Mouse (Mus musculus) hindbrain, embryonic 16.5 days (tissue): ENCODE results near the gene Rnf150. TPM values are rescaled to one million over a fixed set of nuclear protein-coding genes. Genes with fewer than 3 reads are reported as not detected.

Experiments used
- ATAC-seq: fragments of 200-750 bp; cut with Nextera tagmentation; 2 replicates; pipeline ENCODE4 v1.8.0; 2017; ENCODE audit warnings: moderate TSS enrichment, moderate library complexity
- H3K27ac ChIP-seq: fragments of 300-500 bp; sonication (generic); 2 replicates; pipeline ENCODE4 v1.5.1; 2014; ENCODE audit warnings: low read depth, mild to moderate bottlenecking, control low read depth, low read length, moderate library complexity
- H3K27me3 ChIP-seq: fragments of 300-500 bp; sonication (generic); replicated peaks from 2 replicates; pipeline ENCODE4 v1.6.1; 2014; ENCODE audit warnings: low read length; ENCODE audit not compliant: control insufficient read depth, insufficient read depth
- H3K36me3 ChIP-seq: fragments of 300-500 bp; sonication (generic); 2 replicates; pipeline ENCODE4 v1.6.1; 2014; ENCODE audit warnings: mild to moderate bottlenecking, low read length, moderate library complexity, mixed read lengths; ENCODE audit not compliant: control insufficient read depth, insufficient read depth
- H3K4me1 ChIP-seq: fragments of 300-500 bp; sonication (generic); 2 replicates; pipeline ENCODE4 v1.6.1; 2014; ENCODE audit warnings: low read depth, low read length; ENCODE audit not compliant: control insufficient read depth, insufficient read depth
- H3K4me2 ChIP-seq: fragments of 300-500 bp; sonication (generic); 2 replicates; pipeline ENCODE4 v1.6.1; 2014; ENCODE audit warnings: mild to moderate bottlenecking, low read length, control low read depth, moderate library complexity
- H3K4me3 ChIP-seq: fragments of 300-500 bp; sonication (generic); 2 replicates; pipeline ENCODE4 v1.5.1; 2014; ENCODE audit warnings: mild to moderate bottlenecking, low read length, control low read depth, moderate library complexity
- H3K9ac ChIP-seq: fragments of 300-500 bp; sonication (generic); 2 replicates; pipeline ENCODE4 v1.6.1; 2014; ENCODE audit warnings: low read depth, mild to moderate bottlenecking, control low read depth, low read length, moderate library complexity
- H3K9me3 ChIP-seq: fragments of 300-500 bp; sonication (generic); 2 replicates; pipeline ENCODE4 v1.6.1; 2014; ENCODE audit warnings: mild to moderate bottlenecking, low read length, moderate library complexity; ENCODE audit not compliant: control insufficient read depth
- WGBS: fragments of 180-500 bp; shearing (Covaris S2); extraction: QIAGEN DNeasy Blood & Tissue Kit; methylation state at CpG from one replicate; pipeline ENCODE4 v1.1.7; 2014; 5-methylcytosine and 5-hydroxymethylcytosine counted together
- polyA plus RNA-seq: library from polyadenylated mRNA; unstranded; fragments of >200 nt; fragmentation: Nextera tagmentation; extraction: Ambion mirVana; gene quantifications from 2 replicates; pipeline ENCODE4 v1.2.1, GENCODE M21; 2015

Gene Rnf150
- polyA plus RNA-seq, 1 experiment from 2014 or later: 2.1 TPM

GRCm38 (mm10) chr8:83090446-83090845, 227.3 kb downstream of the Rnf150 start:
- Histone ChIP-seq H3K36me3 (no peaks in the 10 kb centered on the region), H3K27ac (no peak overlapping the region), H3K4me2 (no peak overlapping the region), H3K4me1 (peaks cover 2% of the 10 kb centered on the region), H3K9me3 (no peaks in the 10 kb centered on the region), H3K27me3 (no peaks in the 10 kb centered on the region), H3K9ac (no peak overlapping the region), H3K4me3 (no peak overlapping the region)
- no peak for ATAC-seq
- 83% methylated on average over 4 of the region's 4 CpGs for WGBS

GRCm38 (mm10) chr8:83100041-83100440, 236.9 kb downstream of the Rnf150 start:
- no peaks in the 10 kb centered on the region for H3K4me1 ChIP-seq
- no peak overlapping the region for H3K4me2 ChIP-seq
- no peaks in the 10 kb centered on the region for H3K27me3 ChIP-seq
- 66% methylated on average over 1 of the region's 1 CpGs for WGBS
- ATAC-seq: no peak
- H3K4me3 ChIP-seq: no peak overlapping the region
- no peak overlapping the region for H3K9ac ChIP-seq
- no peak overlapping the region for H3K27ac ChIP-seq
- H3K36me3 ChIP-seq: no peaks in the 10 kb centered on the region
- no peaks in the 10 kb centered on the region for H3K9me3 ChIP-seq

- WGBS: 52% methylated on average over 7 of the region's 7 CpGs
- H3K36me3 ChIP-seq: no peaks in the 10 kb centered on the region
- no peaks in the 10 kb centered on the region for H3K9me3 ChIP-seq
- no peaks in the 10 kb centered on the region for H3K27me3 ChIP-seq
- H3K4me3 ChIP-seq: no peak overlapping the region
- H3K4me1 ChIP-seq: no peaks in the 10 kb centered on the region
- no peak overlapping the region for H3K9ac ChIP-seq
- no peak overlapping the region for H3K27ac ChIP-seq
- ATAC-seq: no peak
- no peak overlapping the region for H3K4me2 ChIP-seq
Measured at GRCm38 (mm10) chr8:83102957-83103510, 239.9 kb downstream of the Rnf150 start.

- no peak overlapping the region for H3K27ac ChIP-seq
- WGBS: 92% methylated on average over 2 of the region's 2 CpGs
- H3K27me3 ChIP-seq: no peaks in the 10 kb centered on the region
- ATAC-seq: no peak
- H3K9ac ChIP-seq: no peak overlapping the region
- H3K9me3 ChIP-seq: no peaks in the 10 kb centered on the region
- H3K36me3 ChIP-seq: no peaks in the 10 kb centered on the region
- H3K4me3 ChIP-seq: no peak overlapping the region
- H3K4me2 ChIP-seq: no peak overlapping the region
- H3K4me1 ChIP-seq: no peaks in the 10 kb centered on the region
Measured at GRCm38 (mm10) chr8:83103968-83104367, 240.8 kb downstream of the Rnf150 start.

- no peaks in the 10 kb centered on the region for H3K36me3 ChIP-seq
- no peaks in the 10 kb centered on the region for H3K9me3 ChIP-seq
- no peak overlapping the region for H3K4me3 ChIP-seq
- WGBS: 71% methylated on average over 7 of the region's 7 CpGs
- H3K27ac ChIP-seq: no peak overlapping the region
- ATAC-seq: no peak
- H3K27me3 ChIP-seq: no peaks in the 10 kb centered on the region
- H3K4me1 ChIP-seq: no peaks in the 10 kb centered on the region
- no peak overlapping the region for H3K4me2 ChIP-seq
- H3K9ac ChIP-seq: no peak overlapping the region
Measured at GRCm38 (mm10) chr8:83109756-83110155, 246.6 kb downstream of the Rnf150 start.

GRCm38 (mm10) chr8:83110177-83110576, 247.0 kb downstream of the Rnf150 start:
- Histone ChIP-seq H3K4me3 (no peak overlapping the region), H3K27ac (no peak overlapping the region), H3K9ac (no peak overlapping the region), H3K9me3 (no peaks in the 10 kb centered on the region), H3K4me2 (no peak overlapping the region), H3K36me3 (no peaks in the 10 kb centered on the region), H3K4me1 (no peaks in the 10 kb centered on the region), H3K27me3 (no peaks in the 10 kb centered on the region)
- WGBS: 86% methylated on average over 5 of the region's 5 CpGs
- ATAC-seq: no peak

GRCm38 (mm10) chr8:83135086-83135485, 271.9 kb downstream of the Rnf150 start:
- Histone ChIP-seq H3K9me3 (no peaks in the 10 kb centered on the region), H3K4me2 (no peak overlapping the region), H3K27me3 (no peaks in the 10 kb centered on the region), H3K27ac (no peak overlapping the region), H3K4me3 (no peak overlapping the region), H3K36me3 (no peaks in the 10 kb centered on the region), H3K4me1 (no peaks in the 10 kb centered on the region), H3K9ac (no peak overlapping the region)
- ATAC-seq: no peak
- 44% methylated on average over 2 of the region's 2 CpGs for WGBS

GRCm38 (mm10) chr8:83140068-83140467, 276.9 kb downstream of the Rnf150 start:
- WGBS: 80% methylated on average over 1 of the region's 1 CpGs
- Histone ChIP-seq H3K9me3 (no peaks in the 10 kb centered on the region), H3K4me3 (no peak overlapping the region), H3K27me3 (no peaks in the 10 kb centered on the region), H3K4me2 (no peak overlapping the region), H3K4me1 (no peaks in the 10 kb centered on the region), H3K9ac (no peak overlapping the region), H3K36me3 (no peaks in the 10 kb centered on the region), H3K27ac (no peak overlapping the region)
- ATAC-seq: no peak

GRCm38 (mm10) chr8:83140701-83141111, 277.6 kb downstream of the Rnf150 start:
- Histone ChIP-seq H3K9ac (no peak overlapping the region), H3K4me3 (no peak overlapping the region), H3K4me1 (no peaks in the 10 kb centered on the region), H3K4me2 (no peak overlapping the region), H3K9me3 (no peaks in the 10 kb centered on the region), H3K36me3 (no peaks in the 10 kb centered on the region), H3K27ac (no peak overlapping the region), H3K27me3 (no peaks in the 10 kb centered on the region)
- ATAC-seq: no peak
- 68% methylated on average over 3 of the region's 3 CpGs for WGBS
